Mouse (Mus musculus): ENCODE measurements around the gene Tspan9.

DNA sequence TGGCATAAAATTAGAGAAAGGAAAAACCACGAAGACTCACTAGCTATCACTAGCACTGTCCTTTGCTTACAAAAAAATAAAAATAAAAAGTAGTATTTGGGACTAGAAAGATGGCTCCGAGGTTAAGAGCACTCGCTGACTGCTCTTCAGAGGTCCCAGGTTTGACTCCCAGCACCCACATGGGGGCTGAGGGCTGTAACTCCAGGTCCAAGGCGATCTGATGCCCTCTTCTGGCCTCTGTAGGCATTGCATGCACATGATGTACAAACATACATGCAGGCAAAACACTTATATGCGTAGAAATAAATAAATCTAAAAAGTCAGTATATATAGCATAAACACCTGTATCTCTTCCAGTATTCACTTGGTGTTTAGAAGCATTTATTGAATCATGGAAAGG lies 43.5 kb downstream of the Tspan9 start:
- TF ChIP-seq CTCF (IDR thresholded peaks at IDR 0.05; ENCODE audit: low read depth) (peak; percentile 63), EP300 (IDR thresholded peaks at IDR 0.05; ENCODE audit: low read depth) (no peak)
